Mouse (Mus musculus) spleen, embryonic (tissue): ENCODE results near the gene Mc3r.

Source experiments
- CTCF ChIA-PET: fragments of 350-600 bp; sonication (Branson Sonifier 250); formaldehyde crosslinking; loops from one replicate; lab custom pipeline; 2022; lab: Charles Lee

Mc3r gene

DNA sequence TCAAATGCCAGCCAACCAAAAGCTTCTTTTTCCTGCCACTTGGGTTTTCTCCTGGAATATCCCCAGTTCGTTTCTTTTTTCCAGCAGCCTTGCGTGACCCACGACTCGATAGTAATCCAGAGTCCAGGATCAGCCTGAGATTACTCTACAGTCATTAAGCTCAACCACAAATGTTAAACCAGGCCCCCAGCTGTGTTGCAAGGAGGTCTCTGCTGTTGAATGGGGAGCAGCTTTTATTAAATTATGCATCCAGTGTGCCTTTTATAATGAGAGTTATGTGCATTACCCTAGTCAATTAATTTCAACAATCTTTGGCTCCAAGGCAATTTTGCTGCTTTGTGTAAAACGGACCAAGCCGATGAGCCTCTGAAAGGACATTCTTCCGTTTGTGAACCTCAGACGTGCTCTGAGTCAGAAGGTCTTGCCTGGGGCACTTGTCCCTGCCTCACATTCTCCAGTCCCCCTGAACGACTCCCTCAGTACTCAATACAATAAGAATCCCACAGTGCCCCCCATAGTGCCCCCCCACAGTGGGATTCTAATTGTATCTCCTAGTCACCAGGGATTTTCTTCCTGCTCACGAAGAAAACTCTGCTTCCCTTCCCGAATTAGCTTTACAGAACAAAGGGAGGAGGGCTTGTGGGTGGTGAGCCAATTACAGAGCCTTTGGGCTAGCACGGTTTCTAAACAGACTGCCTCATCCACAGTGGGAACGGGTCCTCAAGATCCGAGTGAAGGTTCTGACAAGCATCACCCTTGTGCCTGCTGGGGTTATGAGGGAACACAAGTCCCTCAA lies 51.0 kb downstream of the Mc3r start:
- CTCF ChIA-PET, result no interaction called here
